Mouse (Mus musculus): Measurements from ENCODE around the gene Oat. TPM values are rescaled to one million over a fixed set of nuclear protein-coding genes. Genes with fewer than 3 reads are reported as not detected.
A peak's percentile ranks its signal among the peaks of the same experiment; 100 is the strongest.

Gene Oat
- polyA plus RNA-seq, 1 experiment: 32.7 TPM

- H3K4me3 ChIP-seq (ENCODE audit: control insufficient read depth, low read depth, low read length): no peak overlapping the region
- H3K36me3 ChIP-seq (ENCODE audit: control insufficient read depth, insufficient read depth, low read length): peaks cover 5% of the 10 kb centered on the region; the same call in 1 of the 2 replicates
- H3K27me3 ChIP-seq (ENCODE audit: control insufficient read depth, insufficient read depth, low read length): no peaks in the 10 kb centered on the region
- TF ChIP-seq CTCF (IDR thresholded peaks at IDR 0.05; ENCODE audit: control insufficient read depth, insufficient read depth, insufficient replicate concordance, low read depth, low read length) (no peak), POLR2A (IDR thresholded peaks at IDR 0.05; ENCODE audit: control insufficient read depth, low read depth, low read length) (no peak)
- no peak overlapping the region for H3K27ac ChIP-seq (ENCODE audit: control insufficient read depth, insufficient read depth, low read depth, low read length)
- H3K4me1 ChIP-seq (ENCODE audit: control insufficient read depth, insufficient read depth, low read length): no peaks in the 10 kb centered on the region
Measured at GRCm38 (mm10) chr7:132559138-132559766, 16.9 kb downstream of the Oat start.

- TF ChIP-seq POLR2A (IDR thresholded peaks at IDR 0.05; ENCODE audit: control insufficient read depth, low read depth, low read length) (no peak), CTCF (IDR thresholded peaks at IDR 0.05; ENCODE audit: control insufficient read depth, insufficient read depth, insufficient replicate concordance, low read depth, low read length) (no peak)
- Histone ChIP-seq H3K27me3 (ENCODE audit: control insufficient read depth, insufficient read depth, low read length) (no peaks in the 10 kb centered on the region), H3K4me1 (ENCODE audit: control insufficient read depth, insufficient read depth, low read length) (no peaks in the 10 kb centered on the region), H3K27ac (ENCODE audit: control insufficient read depth, insufficient read depth, low read depth, low read length) (no peak overlapping the region), H3K36me3 (ENCODE audit: control insufficient read depth, insufficient read depth, low read length) (peaks cover 5% of the 10 kb centered on the region; the same call in 1 of the 2 replicates), H3K4me3 (ENCODE audit: control insufficient read depth, low read depth, low read length) (no peak overlapping the region)
Measured at GRCm38 (mm10) chr7:132558141-132558736, 18.0 kb downstream of the Oat start.

- H3K36me3 ChIP-seq (ENCODE audit: control insufficient read depth, insufficient read depth, low read length): peaks cover 2% of the 10 kb centered on the region; the same call in 1 of the 2 replicates
- no peak for TF ChIP-seq CTCF (IDR thresholded peaks at IDR 0.05; ENCODE audit: control insufficient read depth, insufficient read depth, insufficient replicate concordance, low read depth, low read length)
- no peak for TF ChIP-seq POLR2A (IDR thresholded peaks at IDR 0.05; ENCODE audit: control insufficient read depth, low read depth, low read length)
Measured at GRCm38 (mm10) chr7:132556575-132556974, 19.6 kb downstream of the Oat start.

GRCm38 (mm10) chr7:132555911-132556310 lies 20.3 kb downstream of the Oat start:
- H3K27ac ChIP-seq (ENCODE audit: control insufficient read depth, insufficient read depth, low read depth, low read length): no peak overlapping the region
- H3K4me1 ChIP-seq (ENCODE audit: control insufficient read depth, insufficient read depth, low read length): no peaks in the 10 kb centered on the region; the same call in 1 of the 2 replicates
- no peak for TF ChIP-seq CTCF (IDR thresholded peaks at IDR 0.05; ENCODE audit: control insufficient read depth, insufficient read depth, insufficient replicate concordance, low read depth, low read length)
- TF ChIP-seq POLR2A (IDR thresholded peaks at IDR 0.05; ENCODE audit: control insufficient read depth, low read depth, low read length): no peak
- H3K4me3 ChIP-seq (ENCODE audit: control insufficient read depth, low read depth, low read length): no peak overlapping the region
- H3K27me3 ChIP-seq (ENCODE audit: control insufficient read depth, insufficient read depth, low read length): no peaks in the 10 kb centered on the region
- H3K36me3 ChIP-seq (ENCODE audit: control insufficient read depth, insufficient read depth, low read length): peaks cover 2% of the 10 kb centered on the region; the same call in 1 of the 2 replicates

More at GRCm38 (mm10) chr7:132556575-132556974, 19.6 kb downstream of the Oat start:
- H3K4me1 ChIP-seq (ENCODE audit: control insufficient read depth, insufficient read depth, low read length): no peaks in the 10 kb centered on the region
- no peak overlapping the region for H3K4me3 ChIP-seq (ENCODE audit: control insufficient read depth, low read depth, low read length)
- no peaks in the 10 kb centered on the region for H3K27me3 ChIP-seq (ENCODE audit: control insufficient read depth, insufficient read depth, low read length)
- no peak overlapping the region for H3K27ac ChIP-seq (ENCODE audit: control insufficient read depth, insufficient read depth, low read depth, low read length)

GRCm38 (mm10) chr7:132554091-132554490 lies 22.1 kb downstream of the Oat start:
- H3K4me3 ChIP-seq (ENCODE audit: control insufficient read depth, low read depth, low read length): no peak overlapping the region
- no peak overlapping the region for H3K27ac ChIP-seq (ENCODE audit: control insufficient read depth, insufficient read depth, low read depth, low read length)
- TF ChIP-seq CTCF (IDR thresholded peaks at IDR 0.05; ENCODE audit: control insufficient read depth, insufficient read depth, insufficient replicate concordance, low read depth, low read length): no peak
- TF ChIP-seq POLR2A (IDR thresholded peaks at IDR 0.05; ENCODE audit: control insufficient read depth, low read depth, low read length): no peak
- no peaks in the 10 kb centered on the region for H3K36me3 ChIP-seq (ENCODE audit: control insufficient read depth, insufficient read depth, low read length)
- H3K4me1 ChIP-seq (ENCODE audit: control insufficient read depth, insufficient read depth, low read length): no peaks in the 10 kb centered on the region; the same call in 1 of the 2 replicates
- no peaks in the 10 kb centered on the region for H3K27me3 ChIP-seq (ENCODE audit: control insufficient read depth, insufficient read depth, low read length)

GRCm38 (mm10) chr7:132551351-132552126 lies 24.7 kb downstream of the Oat start:
- Histone ChIP-seq H3K36me3 (ENCODE audit: control insufficient read depth, insufficient read depth, low read length) (no peaks in the 10 kb centered on the region), H3K27ac (ENCODE audit: control insufficient read depth, insufficient read depth, low read depth, low read length) (no peak overlapping the region), H3K4me1 (ENCODE audit: control insufficient read depth, insufficient read depth, low read length) (no peaks in the 10 kb centered on the region; the same call in 1 of the 2 replicates), H3K4me3 (ENCODE audit: control insufficient read depth, low read depth, low read length) (peak overlapping the region; percentile 38), H3K27me3 (ENCODE audit: control insufficient read depth, insufficient read depth, low read length) (no peaks in the 10 kb centered on the region)
- TF ChIP-seq POLR2A (IDR thresholded peaks at IDR 0.05; ENCODE audit: control insufficient read depth, low read depth, low read length) (no peak), CTCF (IDR thresholded peaks at IDR 0.05; ENCODE audit: control insufficient read depth, insufficient read depth, insufficient replicate concordance, low read depth, low read length) (peak; percentile 88; the same call in 1 of the 2 replicates)

- TF ChIP-seq CTCF (IDR thresholded peaks at IDR 0.05; ENCODE audit: control insufficient read depth, insufficient read depth, insufficient replicate concordance, low read depth, low read length) (no peak), POLR2A (IDR thresholded peaks at IDR 0.05; ENCODE audit: control insufficient read depth, low read depth, low read length) (no peak)
- no peaks in the 10 kb centered on the region for H3K27me3 ChIP-seq (ENCODE audit: control insufficient read depth, insufficient read depth, low read length)
Measured at GRCm38 (mm10) chr7:132547126-132547525, 29.1 kb downstream of the Oat start.

More at GRCm38 (mm10) chr7:132547126-132547525, 29.1 kb downstream of the Oat start:
- Histone ChIP-seq H3K27ac (ENCODE audit: control insufficient read depth, insufficient read depth, low read depth, low read length) (no peak overlapping the region), H3K4me1 (ENCODE audit: control insufficient read depth, insufficient read depth, low read length) (no peaks in the 10 kb centered on the region; the same call in 1 of the 2 replicates), H3K36me3 (ENCODE audit: control insufficient read depth, insufficient read depth, low read length) (no peaks in the 10 kb centered on the region), H3K4me3 (ENCODE audit: control insufficient read depth, low read depth, low read length) (no peak overlapping the region)
